Mouse (Mus musculus): ENCODE measurements around the gene Rara. TPM values are rescaled to one million over a fixed set of nuclear protein-coding genes. Genes with fewer than 3 reads are reported as not detected.
"Not testable (repeated sequence)": the region's sequence is repeated elsewhere in the genome, so short reads cannot be mapped to it uniquely, and the experiment has no call there.

Gene Rara
- polyA plus RNA-seq, 1 experiment = 59.0 TPM

- DNase-seq = no peak
- 41% methylated on average over 20 of the region's 20 CpGs for WGBS
- no peaks in the 10 kb centered on the region; the same call in 1 of the 2 replicates for H3K4me1 ChIP-seq (ENCODE audit: control insufficient read depth, insufficient read depth, low read length)
- no peak overlapping the region for H3K4me3 ChIP-seq (replicated peaks; ENCODE audit: extremely low read depth, low read depth, low read length)
- TF ChIP-seq CTCF (IDR thresholded peaks at IDR 0.05; ENCODE audit: insufficient read depth, low read length) (no peak), POLR2A (IDR thresholded peaks at IDR 0.05; ENCODE audit: borderline replicate concordance, extremely low read depth, low read depth, low read length) (no peak)
These were observed 53.8 kb downstream of the Rara start for GRCm38 (mm10) chr11:98981289-98981996.

- Histone ChIP-seq H3K4me3 (replicated peaks; ENCODE audit: extremely low read depth, low read depth, low read length) (peak overlapping the region; percentile 45), H3K4me1 (ENCODE audit: control insufficient read depth, insufficient read depth, low read length) (no peaks in the 10 kb centered on the region; the same call in 1 of the 2 replicates)
- DNase-seq = peak; percentile 54
- WGBS = 1% methylated on average over 94 of the region's 94 CpGs
- TF ChIP-seq CTCF (IDR thresholded peaks at IDR 0.05; ENCODE audit: insufficient read depth, low read length) (peak; percentile 50), POLR2A (IDR thresholded peaks at IDR 0.05; ENCODE audit: borderline replicate concordance, extremely low read depth, low read depth, low read length) (no peak)
These were observed 54.6 kb downstream of the Rara start for GRCm38 (mm10) chr11:98981997-98982772.

- WGBS = 6% methylated on average over 28 of the region's 28 CpGs
- no peak for DNase-seq
- no peak for TF ChIP-seq CTCF (IDR thresholded peaks at IDR 0.05; ENCODE audit: insufficient read depth, low read length)
- TF ChIP-seq POLR2A (IDR thresholded peaks at IDR 0.05; ENCODE audit: borderline replicate concordance, extremely low read depth, low read depth, low read length) = no peak
These were observed 55.1 kb downstream of the Rara start, which contains the start of gene Gjd3 for GRCm38 (mm10) chr11:98982773-98983133. TSS of gene Gjd3 (minus strand) at chr11:98983016.

GRCm38 (mm10) chr11:98983551-98983950, 55.9 kb downstream of the Rara start:
- H3K4me1 ChIP-seq (ENCODE audit: control insufficient read depth, insufficient read depth, low read length) = no peaks in the 10 kb centered on the region; the same call in 1 of the 2 replicates
- no peak overlapping the region for H3K4me3 ChIP-seq (replicated peaks; ENCODE audit: extremely low read depth, low read depth, low read length)
- WGBS = 70% methylated on average over 8 of the region's 8 CpGs
- DNase-seq = no peak
- TF ChIP-seq POLR2A (IDR thresholded peaks at IDR 0.05; ENCODE audit: borderline replicate concordance, extremely low read depth, low read depth, low read length) (no peak), CTCF (IDR thresholded peaks at IDR 0.05; ENCODE audit: insufficient read depth, low read length) (no peak)

More at GRCm38 (mm10) chr11:98982773-98983133, 55.1 kb downstream of the Rara start, which contains the start of gene Gjd3:
- peak within 1 kb of the TSS; percentile 45 for H3K4me3 ChIP-seq (replicated peaks; ENCODE audit: extremely low read depth, low read depth, low read length)
- H3K4me1 ChIP-seq (ENCODE audit: control insufficient read depth, insufficient read depth, low read length) = no peaks in the 10 kb centered on the region; the same call in 1 of the 2 replicates

- DNase-seq = no peak
- 83% methylated on average over 7 of the region's 7 CpGs for WGBS
These were observed 57.9 kb downstream of the Rara start for GRCm38 (mm10) chr11:98985542-98985941.

GRCm38 (mm10) chr11:98988260-98988659, 60.6 kb downstream of the Rara start:
- WGBS = 92% methylated on average over 6 of the region's 6 CpGs
- DNase-seq; H3K4me1 ChIP-seq (ENCODE audit: control insufficient read depth, insufficient read depth, low read length); H3K4me3 ChIP-seq (replicated peaks; ENCODE audit: extremely low read depth, low read depth, low read length): not testable (repeated sequence)

More at GRCm38 (mm10) chr11:98985542-98985941, 57.9 kb downstream of the Rara start:
- H3K4me1 ChIP-seq (ENCODE audit: control insufficient read depth, insufficient read depth, low read length) = no peaks in the 10 kb centered on the region; the same call in 1 of the 2 replicates
- TF ChIP-seq CTCF (IDR thresholded peaks at IDR 0.05; ENCODE audit: insufficient read depth, low read length) (no peak), POLR2A (IDR thresholded peaks at IDR 0.05; ENCODE audit: borderline replicate concordance, extremely low read depth, low read depth, low read length) (no peak)
- no peak overlapping the region for H3K4me3 ChIP-seq (replicated peaks; ENCODE audit: extremely low read depth, low read depth, low read length)

GRCm38 (mm10) chr11:98990866-98991265, 63.2 kb downstream of the Rara start:
- DNase-seq = no peak
- Histone ChIP-seq H3K4me1 (ENCODE audit: control insufficient read depth, insufficient read depth, low read length) (no peaks in the 10 kb centered on the region), H3K4me3 (replicated peaks; ENCODE audit: extremely low read depth, low read depth, low read length) (no peak overlapping the region)
- WGBS = 85% methylated on average over 6 of the region's 6 CpGs
- no peak for TF ChIP-seq POLR2A (IDR thresholded peaks at IDR 0.05; ENCODE audit: borderline replicate concordance, extremely low read depth, low read depth, low read length)
- no peak for TF ChIP-seq CTCF (IDR thresholded peaks at IDR 0.05; ENCODE audit: insufficient read depth, low read length)

GRCm38 (mm10) chr11:98995987-98996386, 68.4 kb downstream of the Rara start:
- WGBS = 91% methylated on average over 7 of the region's 7 CpGs
- no peaks in the 10 kb centered on the region for H3K4me1 ChIP-seq (ENCODE audit: control insufficient read depth, insufficient read depth, low read length)
- TF ChIP-seq POLR2A (IDR thresholded peaks at IDR 0.05; ENCODE audit: borderline replicate concordance, extremely low read depth, low read depth, low read length) = no peak
- no peak for TF ChIP-seq CTCF (IDR thresholded peaks at IDR 0.05; ENCODE audit: insufficient read depth, low read length)
- DNase-seq = no peak
- H3K4me3 ChIP-seq (replicated peaks; ENCODE audit: extremely low read depth, low read depth, low read length) = no peak overlapping the region

GRCm38 (mm10) chr11:98997659-98998058, 70.0 kb downstream of the Rara start:
- TF ChIP-seq POLR2A (IDR thresholded peaks at IDR 0.05; ENCODE audit: borderline replicate concordance, extremely low read depth, low read depth, low read length) (no peak), CTCF (IDR thresholded peaks at IDR 0.05; ENCODE audit: insufficient read depth, low read length) (no peak)
- WGBS = 87% methylated on average over 4 of the region's 4 CpGs
- Histone ChIP-seq H3K4me3 (replicated peaks; ENCODE audit: extremely low read depth, low read depth, low read length) (no peak overlapping the region), H3K4me1 (ENCODE audit: control insufficient read depth, insufficient read depth, low read length) (no peaks in the 10 kb centered on the region)
- no peak for DNase-seq
